ENCODE assay signal across 37 mouse cellular contexts in genomic region chr16:10819966-10820365, GRCm38 (mm10). TPM values are rescaled to one million over a fixed set of nuclear protein-coding genes. Genes with fewer than 3 reads are reported as not detected.
"Had no signal": no experiment of that assay in that cellular context is flagged by ENCODE, and none has a peak within 500 bp of the region (broad histone marks: within the 10 kb centered on the region; RNA-seq: fewer than 3 reads in every experiment).

No protein-coding gene starts in this region.

- ATAC-seq: forebrain, embryonic 16.5 days; hindbrain, embryonic 16.5 days; inflammation-experienced regulatory T-cells, adult 6 months; intestine, embryonic 15.5 days; intestine, postnatal 0 days; liver, postnatal 0 days had no signal

- H3K4me2 ChIP-seq: hindbrain, embryonic 12.5 days; hindbrain, embryonic 14.5 days; intestine, embryonic 15.5 days; limb, embryonic 12.5 days; liver, embryonic 11.5 days; liver, embryonic 13.5 days; liver, embryonic 15.5 days had no signal

- H3K4me1 ChIP-seq: hindbrain, embryonic 10.5 days; hindbrain, embryonic 12.5 days had no signal

- H3K4me3 ChIP-seq: heart, adult 2 months; hindbrain, embryonic 10.5 days; hindbrain, embryonic 12.5 days; intestine, embryonic 15.5 days; layer of hippocampus, adult 2 months; left cerebral cortex, adult 2 months; limb, embryonic 10.5 days; limb, embryonic 12.5 days; liver, embryonic 13.5 days; liver, embryonic 15.5 days had no signal

- H3K27me3 ChIP-seq: hindbrain, embryonic 12.5 days; intestine, embryonic 15.5 days; limb, embryonic 12.5 days; liver, embryonic 15.5 days had no signal

- H3K9ac ChIP-seq: hindbrain, embryonic 12.5 days; hindbrain, embryonic 14.5 days; intestine, embryonic 15.5 days; limb, embryonic 12.5 days; liver, embryonic 13.5 days; liver, embryonic 15.5 days; liver, postnatal 0 days had no signal

- H3K36me3 ChIP-seq: hindbrain, embryonic 10.5 days; hindbrain, embryonic 12.5 days; intestine, embryonic 15.5 days; limb, embryonic 10.5 days; limb, embryonic 12.5 days; liver, embryonic 13.5 days; liver, embryonic 15.5 days had no signal

- DNase-seq: gastrocnemius, postnatal 14 days; kidney, adult 18-20 months; kidney, adult 8-10 months; kidney, postnatal 10 days; kidney, postnatal 25 days; kidney, postnatal 4 days; liver; liver, embryonic 13.5 days; liver, postnatal 0 days; lung, adult 2 months had no signal

- H3K27ac ChIP-seq: heart, adult 2 months; hindbrain, embryonic 10.5 days; hindbrain, embryonic 12.5 days; hindbrain, embryonic 14.5 days; intestine, embryonic 15.5 days; layer of hippocampus, adult 2 months; left cerebral cortex, adult 2 months; limb, embryonic 10.5 days; limb, embryonic 12.5 days; liver, embryonic 13.5 days; liver, embryonic 15.5 days had no signal

- H3K9me3 ChIP-seq: hindbrain, embryonic 10.5 days; hindbrain, embryonic 12.5 days; intestine, embryonic 15.5 days; limb, embryonic 10.5 days; liver, embryonic 13.5 days; liver, embryonic 15.5 days had no signal

RNA-seq across cellular contexts. Expression of gene Gm11172, which starts 7.3 kb away (rescaled TPM):
- total RNA-seq: gastrocnemius, postnatal 14 days; granulocyte monocyte progenitor cell, adult 5-6 weeks; heart, adult 2 months; heart, postnatal 10 days; heart, postnatal 36 days; layer of hippocampus, adult 2 months; layer of hippocampus, postnatal 10 days; layer of hippocampus, postnatal 25 days; left cerebral cortex, adult 2 months; left cerebral cortex, postnatal 14 days; left cerebral cortex, postnatal 36 days had no signal
- polyA plus RNA-seq: forebrain, embryonic 16.5 days; frontal cortex, adult 2 months; heart, adult 2 months; heart, embryonic 14.5 days; hindbrain, embryonic 10.5 days; hindbrain, embryonic 12.5 days; hindbrain, embryonic 14.5 days; hindbrain, embryonic 16.5 days; inflammation-experienced regulatory T-cells, adult 6 months; intestine, embryonic 15.5 days; intestine, postnatal 0 days; kidney, embryonic 14.5 days; kidney, embryonic 16.5 days; limb, embryonic 10.5 days; limb, embryonic 12.5 days; limb, embryonic 14.5 days; liver, embryonic 11.5 days; liver, embryonic 13.5 days; liver, embryonic 15.5 days; liver, postnatal 0 days; lung, adult 2 months had no signal

RNA-seq across cellular contexts. Expression of gene Prm1, which starts 14.3 kb away (rescaled TPM):
- total RNA-seq: gastrocnemius, postnatal 14 days; granulocyte monocyte progenitor cell, adult 5-6 weeks; heart, adult 2 months; heart, postnatal 10 days; heart, postnatal 36 days; layer of hippocampus, adult 2 months; layer of hippocampus, postnatal 10 days; layer of hippocampus, postnatal 25 days; left cerebral cortex, adult 2 months; left cerebral cortex, postnatal 14 days; left cerebral cortex, postnatal 36 days had no signal
- polyA plus RNA-seq: forebrain, embryonic 16.5 days; frontal cortex, adult 2 months; heart, embryonic 14.5 days; hindbrain, embryonic 10.5 days; hindbrain, embryonic 12.5 days; hindbrain, embryonic 16.5 days; intestine, embryonic 15.5 days; intestine, postnatal 0 days; kidney, embryonic 14.5 days; kidney, embryonic 16.5 days; limb, embryonic 10.5 days; limb, embryonic 14.5 days; liver, embryonic 11.5 days; liver, embryonic 13.5 days; liver, embryonic 15.5 days; liver, postnatal 0 days had no signal

RNA-seq across cellular contexts. Expression of gene Prm2, which starts 24.0 kb away (rescaled TPM):
- total RNA-seq: gastrocnemius, postnatal 14 days; granulocyte monocyte progenitor cell, adult 5-6 weeks; heart, adult 2 months; heart, postnatal 10 days; heart, postnatal 36 days; layer of hippocampus, adult 2 months; layer of hippocampus, postnatal 10 days; layer of hippocampus, postnatal 25 days; left cerebral cortex, adult 2 months; left cerebral cortex, postnatal 14 days; left cerebral cortex, postnatal 36 days had no signal
- polyA plus RNA-seq: forebrain, embryonic 16.5 days; frontal cortex, adult 2 months; heart, embryonic 14.5 days; hindbrain, embryonic 10.5 days; hindbrain, embryonic 12.5 days; hindbrain, embryonic 14.5 days; hindbrain, embryonic 16.5 days; inflammation-experienced regulatory T-cells, adult 6 months; intestine, embryonic 15.5 days; intestine, postnatal 0 days; kidney, embryonic 14.5 days; kidney, embryonic 16.5 days; limb, embryonic 10.5 days; limb, embryonic 12.5 days; limb, embryonic 14.5 days; liver, embryonic 11.5 days; liver, embryonic 13.5 days; liver, embryonic 15.5 days; liver, postnatal 0 days had no signal

RNA-seq across cellular contexts. Expression of gene Prm3, which starts 29.3 kb away (rescaled TPM):
- total RNA-seq: gastrocnemius, postnatal 14 days; granulocyte monocyte progenitor cell, adult 5-6 weeks; heart, adult 2 months; heart, postnatal 10 days; heart, postnatal 36 days; layer of hippocampus, adult 2 months; layer of hippocampus, postnatal 10 days; layer of hippocampus, postnatal 25 days; left cerebral cortex, adult 2 months; left cerebral cortex, postnatal 14 days; left cerebral cortex, postnatal 36 days had no signal
- polyA plus RNA-seq: forebrain, embryonic 16.5 days; frontal cortex, adult 2 months; heart, embryonic 14.5 days; hindbrain, embryonic 10.5 days; hindbrain, embryonic 12.5 days; hindbrain, embryonic 14.5 days; hindbrain, embryonic 16.5 days; inflammation-experienced regulatory T-cells, adult 6 months; intestine, embryonic 15.5 days; intestine, postnatal 0 days; kidney, embryonic 14.5 days; kidney, embryonic 16.5 days; limb, embryonic 10.5 days; limb, embryonic 12.5 days; limb, embryonic 14.5 days; liver, embryonic 11.5 days; liver, embryonic 13.5 days; liver, embryonic 15.5 days; liver, postnatal 0 days; lung, adult 2 months had no signal
